In the genomic region with DNA sequence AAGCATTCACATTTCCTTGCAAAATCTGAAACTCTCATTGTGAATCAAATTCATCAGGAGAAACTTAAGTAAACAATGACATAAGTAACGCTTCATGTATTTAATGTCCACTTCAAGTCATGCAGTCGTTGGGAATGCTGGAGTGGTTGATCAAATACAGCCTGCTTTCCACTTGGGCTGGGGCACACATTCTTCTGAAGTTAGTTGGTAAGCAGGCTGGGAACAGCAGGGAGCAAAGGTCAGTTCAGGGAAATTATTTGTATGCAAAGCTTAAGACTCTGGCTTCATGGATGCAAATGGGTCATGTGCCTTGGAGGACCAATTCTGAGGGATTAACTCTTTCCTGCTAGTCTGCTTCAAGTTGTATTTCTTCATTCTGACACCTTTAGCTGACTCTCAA, we compare ENCODE assay signal across 14 mouse cellular contexts. TPM values are rescaled to one million over a fixed set of nuclear protein-coding genes. Genes with fewer than 3 reads are reported as not detected.
DNase-seq lines count a peak whose midpoint lies in the region; ATAC-seq and TF ChIP-seq lines count a peak whose summit lies in the region.
"Had no signal": no experiment of that assay in that cellular context is flagged by ENCODE, and none has a peak within 500 bp of the region (broad histone marks: within the 10 kb centered on the region; RNA-seq: fewer than 3 reads in every experiment).

No protein-coding gene starts in this region.

- H3K4me1 ChIP-seq in lung, postnatal 0 days (ENCODE audit: insufficient read depth, low read depth, low read length), result peaks cover 20% of the 10 kb centered on the region; the same call in 1 of the 2 replicates

- DNase-seq in NIH3T3 (ENCODE audit: low read depth), result peak; percentile 45
- DNase-seq in embryo, embryonic 11 days, result peak; percentile 65
- DNase-seq in kidney, adult 8-10 months, result peak; percentile 74 to 88
- peak; percentile 87 for DNase-seq in lung, postnatal 0 days (ENCODE audit: low spot score)
- DNase-seq in right cerebral cortex, postnatal 4 days, result no peak
- DNase-seq in urinary bladder, postnatal 25 days (ENCODE audit: low spot score), result no peak
- DNase-seq in spleen, postnatal 36 days (ENCODE audit: low spot score in 2 of 2), result no peak
- DNase-seq: cerebellum, postnatal 25 days; layer of hippocampus, adult 9-11 months; spleen, adult 18-20 months had no signal

- TF ChIP-seq CTCF in lung, postnatal 0 days (IDR thresholded peaks at IDR 0.05), result no peak

- no peak overlapping the region for H3K9ac ChIP-seq in lung, postnatal 0 days (replicated peaks; ENCODE audit: low read depth)
- H3K9ac ChIP-seq: heart, embryonic 13.5 days; neural tube, embryonic 15.5 days had no signal

- H3K9me3 ChIP-seq in lung, postnatal 0 days (ENCODE audit: low read length), result no peaks in the 10 kb centered on the region
- H3K9me3 ChIP-seq: heart, embryonic 13.5 days; neural tube, embryonic 15.5 days had no signal

- H3K4me3 ChIP-seq in lung, postnatal 0 days (ENCODE audit: low read depth, low read length), result no peak overlapping the region
- H3K4me3 ChIP-seq: heart, embryonic 13.5 days; neural tube, embryonic 15.5 days had no signal

- peak overlapping the region; percentile 74 for H3K27ac ChIP-seq in lung, postnatal 0 days (ENCODE audit: low read length)
- H3K27ac ChIP-seq: heart, embryonic 13.5 days; macrophage; neural tube, embryonic 15.5 days had no signal

- H3K27me3 ChIP-seq in lung, postnatal 0 days (replicated peaks; ENCODE audit: insufficient read depth, low read length), result no peaks in the 10 kb centered on the region
- H3K27me3 ChIP-seq: heart, embryonic 13.5 days; neural tube, embryonic 15.5 days had no signal

- peak; percentile 88 for ATAC-seq in lung, postnatal 0 days
- ATAC-seq: forebrain, embryonic 14.5 days had no signal

- no peaks in the 10 kb centered on the region for H3K36me3 ChIP-seq in lung, postnatal 0 days (ENCODE audit: insufficient read depth, low read length)
- H3K36me3 ChIP-seq: heart, embryonic 13.5 days; neural tube, embryonic 15.5 days had no signal

- H3K4me2 ChIP-seq in lung, postnatal 0 days (replicated peaks; ENCODE audit: low read depth, low read length), result no peak overlapping the region
- H3K4me2 ChIP-seq: heart, embryonic 13.5 days; neural tube, embryonic 15.5 days had no signal

- WGBS in lung, postnatal 0 days, result 14% methylated on average over 2 of the region's 2 CpGs

- TF ChIP-seq EP300 in lung, postnatal 0 days (IDR thresholded peaks at IDR 0.05), result peak; percentile 70; the same call in 1 of the 2 replicates

RNA-seq across cellular contexts. Expression of a gene that starts 16.7 kb away (rescaled TPM):
- 9.1 and 10.3 TPM in 2 replicates for polyA plus RNA-seq in lung, postnatal 0 days (2015; fragmentation: Nextera tagmentation; extraction: Ambion mirVana)
- polyA plus RNA-seq: macrophage had no signal

Comparison
In these comparisons a context has a peak if more than half of its experiments do, and no peak if none do; other contexts are left out.
1. DNase-seq: peak in NIH3T3 (single experiment), embryo, embryonic 11 days (single experiment), kidney, adult 8-10 months (2 of 2) and lung, postnatal 0 days (single experiment); none in right cerebral cortex, postnatal 4 days (single experiment), urinary bladder, postnatal 25 days (single experiment) and spleen, postnatal 36 days (0 of 2).